Mouse (Mus musculus): ENCODE data around the gene Pithd1.
"Not testable (repeated sequence)": the region's sequence is repeated elsewhere in the genome, so short reads cannot be mapped to it uniquely, and the experiment has no call there.

Pithd1 gene

DNA sequence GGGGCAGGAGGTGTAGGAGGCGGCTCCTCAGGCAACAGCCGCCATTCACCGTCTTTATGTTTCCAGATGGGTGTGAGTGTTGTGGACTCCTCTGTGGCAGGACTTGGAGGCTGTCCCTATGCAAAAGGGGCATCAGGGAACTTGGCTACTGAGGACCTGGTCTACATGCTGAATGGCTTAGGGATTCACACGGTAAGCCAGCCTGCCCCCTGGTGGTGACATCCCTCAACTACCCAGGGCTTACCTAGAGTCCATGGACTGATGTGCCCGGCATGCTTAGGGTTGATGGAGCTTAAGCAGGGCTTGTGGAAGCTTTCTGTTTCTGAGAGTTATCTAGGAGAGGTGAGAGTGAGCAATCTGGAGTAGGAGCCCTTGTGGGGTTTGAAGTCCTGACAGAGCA lies 26.3 kb downstream of the Pithd1 start:
- peak; percentile 74 for DNase-seq

DNA sequence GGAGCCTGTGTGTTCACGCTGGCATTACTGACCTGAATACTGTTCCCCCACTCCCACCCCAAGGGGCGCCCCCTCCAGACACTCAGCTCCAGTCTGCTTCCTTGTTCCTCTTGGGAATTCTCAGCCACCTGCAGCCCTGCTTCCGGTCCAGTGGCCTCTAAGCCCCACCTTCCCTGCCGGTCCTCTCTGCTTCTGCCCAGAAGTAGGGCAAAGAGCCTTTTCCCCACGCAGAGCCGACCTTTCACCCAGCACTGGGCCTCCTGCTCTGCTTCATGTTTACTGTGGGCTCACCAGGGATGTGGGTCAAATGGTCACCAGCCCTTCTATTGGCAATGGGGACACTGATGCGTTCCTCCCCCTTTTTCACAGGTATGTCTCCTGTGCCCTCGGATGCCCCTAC lies 28.7 kb downstream of the Pithd1 start:
- peak; percentile 90 for DNase-seq

DNA sequence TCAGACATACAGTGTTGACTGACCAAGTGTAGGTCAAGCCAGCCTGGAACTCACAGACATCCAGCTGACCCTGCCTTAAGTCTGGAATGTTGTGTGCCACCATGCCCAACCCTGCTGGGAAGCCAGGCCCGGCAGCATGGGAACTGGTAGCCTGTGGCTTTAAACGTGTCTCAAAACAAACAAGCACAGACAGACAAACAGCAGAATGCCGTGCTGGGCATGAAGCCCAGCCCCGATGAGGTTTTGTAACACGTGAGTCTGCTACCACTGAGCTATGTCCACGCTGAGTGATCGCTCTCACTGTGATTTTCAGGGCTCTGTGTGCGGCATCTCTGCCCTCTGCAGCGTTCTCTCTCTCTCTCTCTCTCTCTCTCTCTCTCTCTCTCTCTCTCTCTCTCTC lies 31.2 kb downstream of the Pithd1 start:
- no peak for DNase-seq

- DNase-seq = peak; percentile 48
Observed at GRCm38 (mm10) chr4:135954241-135954640, 32.8 kb downstream of the Pithd1 start.

DNA sequence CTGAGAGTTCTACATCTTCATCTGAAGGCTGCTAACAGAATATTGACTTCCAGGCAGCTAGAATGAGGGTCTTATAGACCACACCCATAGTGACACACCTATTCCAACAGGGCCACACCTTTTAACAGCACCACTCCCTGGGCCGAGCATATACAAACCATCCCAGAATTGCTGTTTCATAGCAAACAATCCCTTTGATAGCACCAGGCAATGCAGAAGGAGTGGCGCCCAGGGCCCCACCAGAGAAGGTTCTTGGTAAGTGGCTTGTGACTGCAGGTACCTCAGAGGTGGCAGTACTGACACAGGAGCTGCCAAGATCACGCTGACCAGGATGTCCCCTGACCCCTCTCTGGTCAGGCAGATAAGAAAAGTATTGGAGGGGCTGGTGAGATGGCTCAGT lies 33.9 kb downstream of the Pithd1 start:
- no peak for DNase-seq

- no peak for DNase-seq
Observed at GRCm38 (mm10) chr4:135951505-135951904, 35.6 kb downstream of the Pithd1 start.

DNA sequence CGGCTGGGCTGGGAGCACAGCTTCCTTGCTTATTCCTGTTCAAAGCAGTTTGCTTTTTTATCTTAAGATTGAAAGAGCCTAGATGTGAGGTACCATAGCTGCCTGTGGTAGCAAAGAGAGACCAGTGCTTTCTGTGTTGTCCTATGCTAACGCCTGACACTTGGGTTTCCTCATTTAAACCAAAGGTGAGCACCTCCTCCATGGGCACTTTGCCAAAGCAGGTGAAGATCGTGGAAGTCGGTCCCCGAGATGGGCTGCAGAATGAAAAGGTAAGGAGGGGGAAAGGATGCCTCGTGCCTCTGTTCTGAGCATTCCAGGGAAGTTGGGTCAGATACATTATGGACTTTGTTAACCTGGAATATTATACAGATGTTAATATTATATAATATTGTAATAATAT lies 36.7 kb downstream of the Pithd1 start:
- no peak for DNase-seq

- DNase-seq = peak; percentile 45
Observed at GRCm38 (mm10) chr4:135949911-135950310, 37.2 kb downstream of the Pithd1 start.

DNA sequence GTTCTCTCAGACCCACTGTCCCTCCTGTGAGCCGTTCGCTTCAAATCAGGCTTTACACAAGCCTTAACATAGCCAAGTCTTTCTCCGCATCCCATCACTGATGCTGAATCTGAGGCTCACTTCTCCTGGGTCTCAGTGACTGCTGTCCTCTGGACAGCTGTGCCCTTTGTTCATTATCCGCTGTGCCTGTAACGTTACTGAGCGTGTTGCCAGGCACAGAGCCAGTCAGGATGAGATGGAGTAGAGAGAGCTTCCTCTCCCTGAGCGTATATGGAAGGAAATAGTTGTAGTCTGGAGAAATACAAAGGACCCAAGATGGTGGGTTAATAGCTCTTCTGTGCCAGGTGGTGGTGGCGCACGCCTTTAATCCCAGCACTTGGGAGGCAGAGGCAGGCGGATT lies 37.6 kb downstream of the Pithd1 start:
- peak; percentile 33 for DNase-seq

GRCm38 (mm10) chr4:135948142-135948541 lies 38.9 kb downstream of the Pithd1 start:
- no peak for DNase-seq

DNA sequence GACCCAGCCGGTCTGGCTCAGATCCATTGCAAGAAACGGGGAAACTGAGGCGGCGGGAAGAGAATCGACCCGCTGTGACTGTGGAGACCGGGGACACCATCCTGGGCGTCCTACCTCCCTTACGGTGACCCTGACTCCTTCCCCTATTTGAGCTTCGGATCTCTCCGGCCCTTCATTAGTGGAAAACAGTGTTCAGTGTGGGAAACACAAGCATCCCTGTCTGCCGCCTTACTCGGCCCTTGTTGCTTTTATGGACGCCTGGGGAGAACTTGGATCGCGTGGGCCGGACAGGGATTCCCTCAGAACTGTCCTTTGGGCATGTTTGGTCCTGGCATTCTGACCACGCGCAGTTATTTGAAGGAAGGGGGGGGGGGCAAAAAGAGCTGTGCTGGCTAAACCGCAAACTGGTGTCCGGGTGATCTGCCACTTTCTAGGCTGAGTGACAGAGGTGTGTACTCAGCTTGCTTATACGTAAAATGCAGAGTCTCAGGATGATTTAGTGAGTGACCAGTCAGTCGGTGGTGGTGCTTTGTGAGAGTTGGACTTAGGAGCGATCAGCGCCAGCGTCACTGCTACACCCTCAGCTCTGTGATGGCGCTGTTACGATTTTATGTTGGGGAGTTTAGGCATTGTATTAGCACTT lies 40.3 kb downstream of the Pithd1 start:
- peak; percentile 19 for DNase-seq

DNA sequence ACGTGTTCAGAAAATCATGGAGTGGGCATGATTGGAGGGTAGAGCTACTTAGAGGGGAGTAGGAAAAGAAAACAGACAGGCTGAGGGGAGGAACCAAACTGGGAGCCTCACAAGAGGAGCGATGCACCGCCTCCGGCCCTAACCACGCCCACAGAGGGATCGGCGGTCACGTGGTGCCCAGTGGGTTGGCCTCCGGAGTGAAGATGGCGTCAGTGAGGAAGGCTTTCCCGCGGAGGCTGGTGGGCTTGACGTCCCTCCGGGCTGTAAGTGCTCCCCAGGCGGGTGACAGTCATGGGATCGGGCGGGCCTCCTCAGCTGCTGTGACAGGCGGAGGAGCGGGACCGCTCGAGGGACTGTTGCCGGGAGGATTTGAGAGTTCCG lies 40.8 kb downstream of the Pithd1 start, which contains the start of gene Hmgcl:
Gene Hmgcl (plus strand): TSS at position 171 of the 381 bp plus-strand sequence.
- DNase-seq = peak; percentile 94

DNA sequence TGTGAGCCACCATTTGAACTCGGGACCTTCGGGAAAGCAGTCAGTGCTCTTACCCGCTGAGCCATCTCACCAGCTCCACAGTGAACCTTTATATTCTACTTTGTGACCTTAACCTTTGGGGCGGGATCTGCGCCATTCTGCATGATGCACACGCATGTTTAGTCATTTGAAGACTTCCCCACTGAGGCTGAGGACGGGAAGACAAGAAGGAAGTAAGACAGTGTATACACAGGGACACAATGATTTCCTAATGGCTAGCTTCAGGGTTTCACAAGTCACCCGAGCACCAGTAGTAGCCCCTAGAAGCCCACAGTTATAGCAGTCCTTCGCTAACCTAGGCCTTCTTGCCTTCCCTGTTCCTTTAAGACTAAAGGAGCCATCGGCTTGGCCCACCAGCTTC lies 41.4 kb downstream of the Pithd1 start:
- no peak for DNase-seq

GRCm38 (mm10) chr4:135943389-135943788 lies 43.7 kb downstream of the Pithd1 start:
- DNase-seq = no peak

GRCm38 (mm10) chr4:135942193-135942592 lies 44.9 kb downstream of the Pithd1 start:
- DNase-seq = no peak

- not testable (repeated sequence) for DNase-seq
Observed at GRCm38 (mm10) chr4:135941026-135941425, 46.0 kb downstream of the Pithd1 start.

DNA sequence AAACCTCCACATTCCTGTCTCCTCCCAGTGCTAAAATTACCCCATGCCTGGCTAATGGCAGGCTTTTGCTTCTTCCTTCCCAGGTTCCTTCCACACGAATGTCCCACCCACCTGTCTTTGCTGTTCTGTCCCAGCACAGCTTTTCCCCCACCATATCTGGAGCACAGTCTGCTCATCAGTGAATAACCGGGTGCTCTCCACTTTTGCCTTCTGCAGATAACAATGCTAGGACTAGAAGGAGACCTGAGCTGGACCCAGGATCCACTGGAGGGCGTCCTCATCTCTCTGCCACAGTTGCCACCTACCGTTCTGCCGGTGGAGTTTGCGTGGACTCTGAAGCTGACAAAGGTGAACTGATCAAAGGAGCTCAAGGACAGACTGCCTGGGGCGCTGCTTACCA lies 48.2 kb downstream of the Pithd1 start:
- no peak for DNase-seq

- DNase-seq = no peak
Observed at GRCm38 (mm10) chr4:135935502-135935901, 51.6 kb downstream of the Pithd1 start.

GRCm38 (mm10) chr4:135934708-135935500 lies 52.2 kb downstream of the Pithd1 start:
- no peak for DNase-seq

DNA sequence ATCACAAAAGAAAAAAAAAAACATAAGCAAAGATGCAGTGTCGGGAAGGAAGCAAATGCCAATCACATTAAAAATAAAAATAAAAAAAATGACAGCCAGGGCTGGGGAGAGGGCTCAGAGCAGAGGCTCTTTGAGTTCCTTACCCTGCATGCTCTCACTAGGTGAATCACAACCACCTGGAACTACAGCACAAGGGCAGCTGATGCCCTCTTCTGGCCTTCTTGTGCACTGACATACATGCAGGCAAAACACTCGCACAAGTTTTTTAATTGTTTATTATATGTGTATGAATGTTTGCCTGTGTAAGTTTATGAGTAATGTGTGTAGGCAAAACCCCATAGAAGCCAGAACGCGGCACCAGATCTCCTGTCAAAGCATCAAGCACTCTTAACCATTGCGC lies 55.2 kb downstream of the Pithd1 start:
- DNase-seq = no peak

- no peak for DNase-seq
Observed at GRCm38 (mm10) chr4:135930239-135930638, 56.8 kb downstream of the Pithd1 start.

DNA sequence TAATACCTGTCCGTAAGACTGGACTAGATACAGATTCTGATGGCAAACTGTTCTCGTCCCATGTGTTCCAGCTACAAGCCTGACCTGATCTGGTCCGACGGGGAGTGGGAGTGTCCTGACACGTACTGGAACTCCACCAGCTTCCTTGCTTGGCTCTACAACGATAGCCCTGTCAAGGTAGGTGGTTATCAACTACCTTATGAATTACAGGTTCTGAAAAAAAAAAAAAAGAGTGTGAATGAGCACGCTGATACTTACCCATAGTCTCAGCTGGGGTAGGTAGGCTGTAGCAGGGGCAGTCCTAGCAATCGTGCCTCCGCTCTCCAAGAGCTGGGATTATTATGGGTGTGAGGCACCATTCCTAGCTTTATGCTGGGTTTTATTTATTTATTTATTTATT lies 57.2 kb downstream of the Pithd1 start:
- DNase-seq = no peak

DNA sequence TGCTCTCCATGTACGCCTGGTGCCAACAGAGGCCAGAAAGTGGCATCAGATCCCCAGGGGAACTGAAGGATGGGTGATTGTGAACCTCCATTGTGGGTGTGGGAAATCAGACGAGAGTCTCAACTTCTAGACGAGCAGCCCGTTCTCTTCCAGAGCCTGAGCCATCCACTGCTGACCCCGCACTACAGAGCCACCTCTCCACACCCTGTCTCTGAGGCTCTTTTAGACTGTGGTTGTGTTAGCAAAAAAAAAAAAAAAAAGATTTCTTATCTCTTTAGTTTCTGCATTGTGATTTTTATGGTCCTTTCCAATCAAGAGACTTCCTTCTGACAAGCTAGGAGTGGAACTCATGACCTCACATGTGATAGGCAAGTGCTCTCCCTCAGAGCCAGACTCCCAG lies 57.7 kb downstream of the Pithd1 start:
- DNase-seq = no peak

- no peak for DNase-seq
Observed at GRCm38 (mm10) chr4:135928376-135928775, 58.7 kb downstream of the Pithd1 start.

GRCm38 (mm10) chr4:135926861-135927260 lies 60.2 kb downstream of the Pithd1 start:
- DNase-seq = no peak
